Mouse (Mus musculus) T-cell, adult 66 days (primary cell): ENCODE data around the gene Akap8. TPM values are rescaled to one million over a fixed set of nuclear protein-coding genes. Genes with fewer than 3 reads are reported as not detected.

Experiments
- total RNA-seq, 2 experiments: library from RNA; stranded (reverse); gene quantifications; 3 replicates in 1 of 2; 4 replicates in 1 of 2; pipeline ENCODE4 v1.2.4; 2023

The Akap8 gene
- 100 to 1,000 TPM; 306 to 315 TPM for total RNA-seq

GRCm38 (mm10) chr17:32320597-32321389 is at the start of gene Akap8:
Gene Akap8 (minus strand): TSS chr17:32321238.

GRCm38 (mm10) chr17:32350382-32350983 is 29.4 kb upstream of the Akap8 start, which contains the start of gene Akap8l:
Gene Akap8l (minus strand): TSS chr17:32350607.

GRCm38 (mm10) chr17:32284262-32285137 is 36.5 kb downstream of the Akap8 start, which contains the start of gene Brd4:
Gene Brd4 (minus strand): TSS chr17:32284722.

Other genes with a start within 250 kb of the Akap8 start
- under 1 TPM; 0.33 to 0.67 TPM for gene Notch3, start 154.4 kb downstream of the Akap8 start, total RNA-seq
- gene Ephx3, start 131.7 kb downstream of the Akap8 start, total RNA-seq = 1 to 10 TPM; 4.8 to 4.9 TPM
- gene Brd4, start 36.5 kb downstream of the Akap8 start, total RNA-seq = 100 to 1,000 TPM; 304 to 305 TPM
- 100 to 1,000 TPM; 173 to 182 TPM for gene Akap8l, start 29.4 kb upstream of the Akap8 start, total RNA-seq
- 10 to 100 TPM; 38.3 to 38.6 TPM for gene Wiz, start 68.2 kb upstream of the Akap8 start, total RNA-seq
- 100 to 1,000 TPM; 646 to 647 TPM for gene Rasal3, start 82.3 kb upstream of the Akap8 start, total RNA-seq
- 100 to 1,000 TPM in 1 of 2 experiments, 10 to 100 TPM in 1; 98.6 to 109 TPM for gene Pglyrp2, start 102.9 kb upstream of the Akap8 start, total RNA-seq
- not detected for gene Cyp4f39, start 131.5 kb upstream of the Akap8 start, total RNA-seq
- 1 to 10 TPM; 1.1 to 1.7 TPM for gene Cyp4f17, start 184.8 kb upstream of the Akap8 start, total RNA-seq
- 1 to 10 TPM; 4.5 to 8.7 TPM for gene Cyp4f16, start 215.3 kb upstream of the Akap8 start, total RNA-seq